Mouse (Mus musculus): ENCODE measurements around the gene Tceanc.

Gene Tceanc

DNA sequence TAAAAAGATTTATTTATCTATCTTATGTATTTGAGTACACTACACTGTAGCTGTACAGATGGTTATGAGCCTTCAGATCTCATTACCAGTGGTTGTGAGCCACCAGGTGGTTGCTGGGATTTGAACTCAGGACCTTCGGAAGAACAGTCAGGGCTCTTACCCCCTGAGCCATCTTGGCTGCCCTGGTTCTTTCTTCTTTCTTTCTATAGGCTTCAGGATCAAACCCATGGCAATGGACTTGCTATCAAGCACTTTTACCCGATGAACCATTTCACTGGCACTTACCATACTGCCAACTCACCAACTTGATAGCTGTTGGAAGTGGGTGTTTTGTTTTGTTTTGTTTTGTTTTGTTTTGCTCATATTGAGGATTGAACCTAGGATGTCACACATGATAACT is 23.3 kb downstream of the Tceanc start:
- no peak for DNase-seq (ENCODE audit: low spot score in 2 of 2)

- peak; percentile 86 to 89 for DNase-seq (ENCODE audit: low spot score in 2 of 2)
Measured at GRCm38 (mm10) chrX:166479365-166479983, 38.9 kb downstream of the Tceanc start, which contains the start of gene Rab9. Gene Rab9 (minus strand): TSS chrX:166479867.

- DNase-seq (ENCODE audit: low spot score in 2 of 2), result no peak
Measured at GRCm38 (mm10) chrX:166478631-166479364, 39.6 kb downstream of the Tceanc start.

DNA sequence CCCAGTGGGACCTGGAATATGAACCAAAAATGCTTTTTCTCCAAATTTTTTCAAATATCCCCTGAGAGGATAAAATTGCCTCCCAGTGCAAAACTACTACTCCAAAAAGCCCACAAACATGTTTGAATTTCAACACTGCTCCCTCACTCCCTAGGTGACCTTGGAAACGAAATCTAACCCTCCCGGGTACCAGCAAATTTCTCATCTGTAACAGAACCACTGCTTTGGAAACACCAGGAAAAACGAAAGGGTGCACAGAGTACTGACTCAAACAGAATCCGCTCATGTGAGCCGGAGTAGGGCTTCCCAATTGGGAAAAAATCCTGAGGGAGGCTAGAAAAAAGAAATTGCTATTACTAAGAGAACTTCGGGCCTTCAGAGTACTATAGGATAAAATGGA is 41.0 kb downstream of the Tceanc start:
- no peak for DNase-seq (ENCODE audit: low spot score in 2 of 2)

- no peak for DNase-seq (ENCODE audit: low spot score in 2 of 2)
Measured at GRCm38 (mm10) chrX:166472612-166473011, 45.8 kb downstream of the Tceanc start.

GRCm38 (mm10) chrX:166468321-166468720 is 50.0 kb downstream of the Tceanc start:
- no peak for DNase-seq (ENCODE audit: low spot score in 2 of 2)

DNA sequence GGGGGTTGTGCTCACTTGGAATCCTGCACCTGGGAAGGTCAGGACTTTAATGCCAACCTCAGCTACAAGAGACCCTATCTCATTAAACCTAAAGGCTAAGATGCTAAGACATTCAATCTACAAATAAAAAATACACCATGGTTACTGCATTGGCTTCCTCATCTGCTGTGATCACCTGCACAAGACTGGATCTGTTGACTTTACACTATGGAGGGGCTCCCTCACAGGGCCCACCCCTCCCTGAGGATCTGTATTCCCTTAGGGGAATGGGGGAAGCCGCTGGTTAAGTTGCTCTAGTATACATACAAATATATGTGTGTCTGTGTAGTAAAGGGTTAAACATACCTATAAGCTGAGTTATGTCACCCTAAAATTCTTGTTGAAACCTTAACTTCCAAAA is 62.8 kb downstream of the Tceanc start:
- no peak for DNase-seq (ENCODE audit: low spot score in 2 of 2)

GRCm38 (mm10) chrX:166454331-166454730 is 64.0 kb downstream of the Tceanc start:
- no peak for DNase-seq (ENCODE audit: low spot score in 2 of 2)

GRCm38 (mm10) chrX:166453532-166453931 is 64.8 kb downstream of the Tceanc start:
- no peak for DNase-seq (ENCODE audit: low spot score in 2 of 2)

Data from frontal cortex, postnatal 10 days (tissue).